Mouse (Mus musculus) layer of hippocampus, adult 9-11 months (tissue): ENCODE results near the gene Pask.
"Not testable (repeated sequence)": the region's sequence is repeated elsewhere in the genome, so short reads cannot be mapped to it uniquely, and the experiment has no call there.

ENCODE experiments used
- DNase-seq: peaks from one replicate; pipeline ENCODE4 v3.0.0; 2022

Pask gene

GRCm38 (mm10) chr1:93342648-93343503 lies at the start of gene Pask, which contains the start of gene Ppp1r7:
Pask (minus strand) TSS chr1:93343482.
Ppp1r7 (plus strand) TSS chr1:93342854.
- peak; percentile 97 for DNase-seq

DNA sequence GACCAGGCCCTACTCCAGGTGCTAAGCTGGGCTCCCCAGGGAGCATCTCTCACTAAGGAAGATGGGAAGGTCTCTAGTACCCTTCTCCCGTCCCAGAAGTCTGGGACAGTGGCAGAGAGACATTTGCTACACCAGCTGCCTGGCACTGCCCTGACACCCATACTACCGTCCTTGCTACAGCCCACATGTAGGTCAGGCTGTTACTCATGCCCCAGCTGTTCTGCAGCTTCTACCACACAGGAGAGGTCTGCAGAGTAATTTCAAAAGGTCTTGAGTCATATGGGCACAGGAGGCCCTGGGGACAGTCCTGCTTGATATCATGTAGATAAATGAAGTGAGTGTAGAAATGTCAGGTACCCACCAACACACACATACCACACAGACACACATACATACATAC lies 45.6 kb upstream of the Pask start:
- DNase-seq, result no peak

DNA sequence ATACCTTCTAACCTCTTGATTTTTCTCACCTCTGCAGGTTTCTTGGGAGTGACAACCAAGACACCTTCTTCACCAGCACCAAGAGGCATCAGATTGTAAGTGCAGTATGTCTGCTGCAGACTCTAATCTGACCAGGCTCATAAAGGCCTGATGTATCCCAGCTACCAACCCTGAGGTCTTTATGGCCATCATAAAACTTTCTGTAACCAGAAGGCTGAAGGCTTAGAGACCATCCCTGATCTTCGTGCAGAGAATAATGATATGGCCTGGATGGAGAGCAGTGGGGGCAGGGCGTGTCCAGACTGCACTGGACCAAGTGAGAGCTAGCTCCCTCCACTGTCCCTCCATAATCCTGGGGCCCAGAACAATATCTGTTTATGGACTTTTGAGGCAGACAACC lies 43.9 kb upstream of the Pask start:
- no peak for DNase-seq

GRCm38 (mm10) chr1:93379117-93379516 lies 35.8 kb upstream of the Pask start:
- no peak for DNase-seq

- no peak for DNase-seq
These were observed 34.0 kb upstream of the Pask start for GRCm38 (mm10) chr1:93377307-93377706.

DNA sequence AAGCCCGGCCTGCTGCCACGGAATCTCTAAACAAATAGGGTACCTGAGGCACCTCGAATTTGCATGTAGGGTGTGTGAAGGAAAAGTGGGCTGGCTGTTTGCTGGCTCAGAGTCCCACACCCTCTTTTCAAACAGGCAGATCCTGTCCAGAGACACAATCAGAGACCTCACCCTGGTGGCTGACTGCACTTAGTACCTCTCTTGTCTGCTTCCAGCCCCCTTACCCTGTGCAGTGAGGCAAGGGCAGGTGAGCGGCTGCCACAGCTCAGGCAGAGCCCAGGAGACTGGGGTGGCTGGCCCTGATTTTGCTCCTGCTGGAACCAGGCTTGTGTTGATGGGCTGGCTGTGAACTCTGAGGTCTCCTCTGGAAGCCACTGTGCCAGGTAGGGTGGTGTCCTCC lies 30.4 kb upstream of the Pask start, which contains the start of gene Ano7:
Gene Ano7, plus strand, starts transcription at position 266 of the 400 bp plus-strand sequence.
- DNase-seq, result no peak

DNA sequence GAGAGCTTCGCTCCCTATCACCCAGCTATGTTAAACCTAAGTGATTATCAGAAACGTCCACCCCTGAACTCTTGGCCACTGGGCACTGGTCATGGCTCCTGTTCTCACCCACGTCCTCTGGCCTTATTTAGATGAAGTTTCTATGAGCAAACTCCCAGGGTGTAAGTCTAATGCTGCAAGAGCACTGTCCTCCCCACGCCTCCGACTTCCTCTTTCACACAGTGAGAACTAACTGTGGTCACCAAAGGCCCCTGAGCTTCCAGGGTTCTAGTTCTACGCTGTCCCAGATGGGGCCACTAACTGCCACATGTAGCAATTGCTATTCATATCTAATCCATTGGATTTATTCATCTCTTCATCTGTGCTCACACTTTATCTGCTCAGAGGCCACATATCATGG lies 22.4 kb upstream of the Pask start:
- peak; percentile 28 for DNase-seq

GRCm38 (mm10) chr1:93362661-93363060 lies 19.4 kb upstream of the Pask start:
- DNase-seq, result no peak

GRCm38 (mm10) chr1:93352724-93353123 lies 9.4 kb upstream of the Pask start:
- DNase-seq, result peak; percentile 82

DNA sequence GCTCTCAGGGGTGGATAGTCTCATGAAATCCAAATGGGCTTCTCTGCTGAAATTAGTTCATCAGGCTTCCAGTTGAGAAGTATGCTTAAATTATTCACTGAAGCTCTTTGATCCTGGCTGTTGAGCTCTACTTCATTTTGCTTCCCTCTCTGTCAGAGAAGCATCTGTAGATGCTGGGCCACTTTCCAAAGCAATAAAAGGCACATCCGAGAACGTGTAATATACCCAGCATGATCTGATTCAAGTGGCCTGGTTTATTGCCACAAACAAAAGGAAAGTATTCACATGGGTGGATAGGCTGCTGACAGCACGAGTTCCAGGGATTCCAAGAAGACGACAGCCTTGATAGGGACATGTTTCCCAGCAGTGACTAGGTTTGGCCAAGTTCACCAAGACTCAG lies 6.4 kb upstream of the Pask start:
- DNase-seq, result peak; percentile 11

GRCm38 (mm10) chr1:93347176-93347575 lies 3.9 kb upstream of the Pask start:
- no peak for DNase-seq

GRCm38 (mm10) chr1:93343504-93344047 lies 294 bp upstream of the Pask start:
- DNase-seq, result peak; percentile 96

- DNase-seq, result no peak
These were observed 8.7 kb downstream of the Pask start for GRCm38 (mm10) chr1:93334621-93335020.

DNA sequence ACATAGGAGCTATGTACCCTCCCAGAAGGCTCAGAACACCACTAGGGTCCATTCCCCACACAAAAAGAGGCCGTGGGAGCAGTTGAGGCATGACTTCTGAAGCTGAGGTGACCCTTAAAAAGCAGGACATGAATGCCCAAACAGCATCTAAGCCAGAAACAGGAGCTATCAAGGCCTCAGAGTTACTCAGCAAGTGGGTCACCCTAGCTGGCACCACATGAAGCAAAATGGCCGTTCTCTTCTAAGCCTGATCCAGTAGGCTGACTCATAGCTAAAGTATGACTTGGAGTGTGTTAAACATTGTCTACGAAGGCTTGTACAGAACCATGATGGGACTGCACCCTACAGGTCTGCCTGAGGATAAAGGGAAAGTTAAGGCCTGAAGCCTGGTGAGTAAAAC lies 16.8 kb downstream of the Pask start:
- no peak for DNase-seq

GRCm38 (mm10) chr1:93323973-93324372 lies 19.3 kb downstream of the Pask start:
- no peak for DNase-seq

DNA sequence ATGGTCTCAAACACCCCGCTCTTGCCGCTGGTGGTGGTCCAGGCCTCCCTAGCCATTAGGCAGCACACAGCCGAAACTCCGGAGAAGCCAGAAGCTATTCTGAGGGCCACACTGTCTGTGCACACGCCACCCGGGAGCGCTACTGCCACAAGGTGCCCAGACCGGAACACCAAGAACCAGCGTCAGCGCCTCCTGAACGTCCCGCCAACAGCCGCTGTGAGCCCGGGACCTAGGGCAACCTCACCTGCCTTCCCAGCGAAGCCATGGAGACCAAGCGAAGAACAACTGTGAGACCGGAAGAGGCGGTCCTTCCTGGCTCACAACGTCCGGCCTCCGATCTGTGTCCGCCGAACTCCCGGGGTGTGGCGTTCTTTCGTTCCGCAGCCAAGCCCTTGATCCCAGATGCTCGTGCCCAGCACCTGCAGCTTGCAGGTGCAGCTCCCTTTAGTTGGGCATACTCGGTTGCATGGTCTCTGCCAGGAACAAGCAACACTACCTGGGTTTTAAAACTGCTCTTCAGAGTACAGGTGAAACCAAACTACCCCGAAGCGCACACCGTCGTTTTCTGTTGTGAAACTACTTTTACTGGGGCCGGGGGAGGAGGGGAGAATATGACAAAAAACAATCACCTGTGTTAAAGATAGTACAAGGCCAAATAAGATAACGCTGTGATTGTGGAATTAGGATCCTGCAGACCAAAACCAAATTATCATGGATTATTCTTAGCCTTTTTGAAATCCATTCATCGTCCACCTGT lies 37.5 kb downstream of the Pask start, which contains the start of gene Mterf4:
Gene Mterf4, minus strand, starts transcription at position 335 of the 757 bp plus-strand sequence.
- DNase-seq, result peak; percentile 70

GRCm38 (mm10) chr1:93300578-93300977 lies 42.7 kb downstream of the Pask start:
- no peak for DNase-seq

GRCm38 (mm10) chr1:93299791-93300190 lies 43.5 kb downstream of the Pask start:
- no peak for DNase-seq

GRCm38 (mm10) chr1:93294491-93294890 lies 48.8 kb downstream of the Pask start:
- DNase-seq, result not testable (repeated sequence)

- DNase-seq, result no peak
These were observed 51.3 kb downstream of the Pask start for GRCm38 (mm10) chr1:93292006-93292405.

GRCm38 (mm10) chr1:93291591-93291990 lies 51.7 kb downstream of the Pask start:
- no peak for DNase-seq

DNA sequence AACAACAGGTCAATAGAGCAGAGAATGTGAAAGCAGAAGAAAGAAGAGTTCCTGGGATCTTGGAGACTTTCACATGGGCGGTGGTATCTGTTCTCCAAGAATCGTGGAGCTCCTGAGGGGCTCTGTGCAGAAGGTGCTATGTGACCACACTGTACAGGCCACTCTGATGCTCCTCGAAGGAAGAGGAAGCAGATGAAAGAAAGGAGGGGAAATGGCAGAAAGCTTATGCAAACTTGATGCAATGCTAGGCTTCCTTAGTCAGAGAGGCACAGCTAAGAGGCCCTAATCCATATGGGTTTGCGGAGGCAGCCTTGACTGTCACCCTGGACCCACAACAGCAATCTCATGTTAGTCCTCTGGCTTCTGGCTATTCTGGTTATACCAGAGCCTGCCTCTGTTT lies 52.3 kb downstream of the Pask start:
- DNase-seq, result no peak

GRCm38 (mm10) chr1:93289678-93290214 lies 53.5 kb downstream of the Pask start:
- no peak for DNase-seq
